Mouse (Mus musculus) layer of hippocampus, adult 8-10 months (tissue): ENCODE results near the gene Junb. TPM values are rescaled to one million over a fixed set of nuclear protein-coding genes. Genes with fewer than 3 reads are reported as not detected.

Experiments used
- DNase-seq, 2 experiments: peaks; one replicate each; pipeline ENCODE4 v3.0.0; 2022; ENCODE audit warnings: low spot score in 2 of 2
- total RNA-seq, 4 experiments: library from RNA; stranded (reverse); gene quantifications; 2 replicates each; pipeline ENCODE4 v1.2.4; 2022

Junb gene
- total RNA-seq, 4 experiments from 2014 or later = 61.1 to 79.5 (median 75.6) TPM

- no peak for DNase-seq
Observed at GRCm38 (mm10) chr8:84989311-84989731, 10.8 kb upstream of the Junb start.

GRCm38 (mm10) chr8:84987903-84988302 is 9.4 kb upstream of the Junb start:
- no peak for DNase-seq

DNA sequence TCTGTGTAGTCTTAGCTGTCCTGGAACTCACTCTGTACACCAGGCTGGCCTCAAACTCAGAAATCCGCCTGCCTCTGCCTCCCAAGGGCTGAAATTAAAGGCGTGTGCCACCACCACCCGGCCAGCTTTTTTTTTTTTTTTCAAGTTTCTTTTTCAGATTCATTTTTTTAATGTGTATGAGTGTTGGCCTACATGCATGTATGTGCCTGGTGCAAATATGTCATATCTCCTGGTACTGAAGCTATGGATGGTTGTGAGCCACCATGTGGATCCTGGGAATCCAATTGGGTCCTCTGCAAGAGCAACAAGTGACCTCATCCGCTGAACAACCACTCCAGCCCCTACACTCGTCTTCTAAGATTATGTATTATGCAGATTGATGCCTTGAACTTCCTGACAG is 8.9 kb upstream of the Junb start:
- no peak for DNase-seq

GRCm38 (mm10) chr8:84986379-84986945 is 7.9 kb upstream of the Junb start:
- DNase-seq = peak in 1 of 2 experiments; percentile 24

DNA sequence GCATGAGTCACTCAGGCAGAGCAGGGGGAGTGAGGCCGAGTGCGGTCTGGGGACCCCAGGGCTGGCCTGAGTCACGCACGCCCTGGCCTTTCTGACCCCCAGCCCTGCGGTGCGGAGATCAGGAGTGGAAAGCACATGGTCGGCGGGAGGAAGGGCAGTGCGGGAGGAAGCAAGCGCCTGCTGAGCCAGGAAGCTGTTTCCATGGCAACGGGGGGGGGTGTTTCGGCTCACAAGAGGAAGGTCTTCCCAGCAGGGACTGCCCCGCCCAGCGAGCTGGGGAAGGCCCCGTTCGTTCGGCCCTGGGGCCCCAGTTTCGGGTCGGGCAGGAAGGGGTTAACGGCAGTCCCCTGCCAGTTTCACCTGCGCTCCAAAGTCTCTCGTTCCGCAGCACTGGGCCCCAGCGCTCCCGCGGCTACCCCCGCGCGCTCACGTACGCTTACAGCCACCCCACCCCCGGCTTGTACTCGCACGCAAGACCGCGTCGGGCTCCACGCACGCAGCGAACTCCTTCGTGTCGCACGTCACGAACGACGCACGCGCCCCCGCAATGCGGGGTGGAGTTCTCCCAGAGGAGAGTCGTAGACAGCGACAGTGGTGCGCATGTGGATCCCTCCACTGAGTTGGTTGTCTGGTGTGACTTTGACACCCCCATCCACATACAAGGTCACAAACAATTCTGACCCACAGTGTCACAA is 7.3 kb upstream of the Junb start:
- peak; percentile 93 to 94 for DNase-seq

- no peak for DNase-seq
Observed at GRCm38 (mm10) chr8:84985049-84985683, 6.6 kb upstream of the Junb start.

DNA sequence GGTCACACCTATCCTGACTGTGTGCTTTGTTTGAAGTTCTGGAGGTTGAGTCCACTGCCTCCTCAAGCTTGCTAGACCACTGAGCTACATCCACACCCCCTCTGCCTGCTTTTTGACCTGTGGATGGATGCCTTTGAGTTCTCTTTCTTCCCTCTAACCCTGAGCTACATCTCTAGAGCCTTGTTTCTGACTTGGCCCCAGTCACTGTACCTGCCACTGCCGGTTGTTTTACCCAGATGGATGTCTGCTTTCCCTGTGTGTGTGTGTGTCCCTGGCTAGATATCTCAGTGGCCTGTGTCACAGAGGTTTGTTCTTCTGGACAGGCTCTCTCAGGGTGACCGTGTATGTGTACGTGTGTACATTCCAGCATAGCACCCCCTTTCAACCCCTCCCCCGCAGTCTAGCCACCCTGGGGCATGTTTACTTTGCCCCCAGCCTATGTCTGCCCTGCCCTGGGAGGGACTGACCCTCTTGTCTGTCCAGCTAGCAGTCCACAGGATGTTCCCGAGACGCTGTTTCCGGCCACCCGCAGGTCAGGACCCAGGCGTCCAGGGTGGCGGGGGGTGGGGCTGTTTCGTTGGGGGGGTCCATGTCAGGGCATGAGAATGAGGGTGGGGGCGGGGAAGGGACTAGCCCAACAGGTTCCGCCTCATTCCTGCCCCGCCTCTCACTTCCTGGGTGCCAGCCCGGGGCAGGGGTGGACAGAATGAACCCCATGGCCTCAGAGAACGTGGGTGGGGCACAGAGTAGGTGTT is 6.0 kb upstream of the Junb start:
- DNase-seq = no peak

DNA sequence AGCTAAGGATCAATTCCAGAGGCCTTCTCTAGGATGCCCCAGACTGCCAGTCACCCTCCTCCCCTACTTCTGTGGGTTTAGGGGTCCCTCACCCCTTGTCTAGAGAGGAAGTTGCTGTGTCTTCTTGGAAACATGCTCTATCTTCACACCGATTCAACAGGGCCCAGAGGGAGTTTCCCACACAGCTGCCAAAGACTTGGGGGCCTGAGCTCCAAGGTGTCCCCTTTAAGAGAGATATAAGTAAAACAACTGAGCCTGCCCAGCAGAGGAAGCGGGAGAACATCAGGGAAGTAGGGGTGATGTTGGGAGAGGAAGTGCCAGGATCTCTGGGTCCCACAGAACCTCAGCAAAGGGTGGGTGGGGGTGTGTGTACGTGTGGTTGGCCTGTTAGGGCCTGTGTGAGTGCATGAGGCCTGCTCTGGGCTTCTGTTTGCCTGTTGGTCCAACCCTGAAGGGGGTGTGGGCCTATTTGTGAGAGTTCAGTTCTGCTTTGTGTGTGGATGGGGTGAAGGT is 4.0 kb upstream of the Junb start:
- no peak for DNase-seq

- DNase-seq = peak in 1 of 2 experiments; percentile 1
Observed at GRCm38 (mm10) chr8:84981644-84982498, 3.4 kb upstream of the Junb start.

DNA sequence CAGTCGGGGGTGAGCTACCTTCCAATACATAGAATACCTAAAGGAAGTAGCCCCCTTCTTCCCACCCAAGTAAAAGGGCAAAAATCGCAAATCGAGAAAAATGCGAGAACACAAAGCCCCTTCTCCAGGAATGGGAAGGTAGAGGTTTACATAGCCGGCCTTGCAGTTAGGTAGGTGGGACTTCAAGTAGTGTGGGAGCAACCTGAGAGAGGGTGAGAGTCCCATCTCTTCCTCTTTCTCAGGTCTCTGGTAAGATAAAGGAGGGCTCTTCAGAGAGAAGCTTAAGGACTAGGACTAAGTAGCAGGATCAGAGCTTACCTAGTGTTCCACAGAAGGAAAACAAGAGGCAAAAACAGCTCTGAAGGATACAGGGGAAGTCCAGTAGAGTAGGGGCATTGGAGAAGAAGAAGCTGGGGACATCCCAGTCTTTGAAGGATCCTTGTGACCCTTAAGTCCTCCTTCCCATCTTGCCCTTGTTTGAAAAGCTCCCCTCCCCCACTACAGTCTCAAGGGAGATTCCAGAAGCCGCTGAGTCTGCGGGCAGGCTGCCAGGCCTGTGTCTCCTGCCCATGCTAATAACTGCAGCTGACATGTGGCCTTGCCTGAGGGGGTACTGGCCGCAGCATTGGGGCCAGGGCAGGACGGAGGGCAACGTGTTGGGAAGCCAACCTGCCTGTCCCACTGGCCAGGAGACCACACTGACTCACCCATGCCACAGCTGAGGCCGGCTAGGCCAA is 2.3 kb upstream of the Junb start:
- DNase-seq = peak in 1 of 2 experiments; percentile 57

- DNase-seq = peak; percentile 93
Observed at GRCm38 (mm10) chr8:84979599-84980421, 1.3 kb upstream of the Junb start.

- DNase-seq = peak; percentile 56 to 61
Observed at GRCm38 (mm10) chr8:84977435-84978247, 877 bp downstream of the Junb start.

DNA sequence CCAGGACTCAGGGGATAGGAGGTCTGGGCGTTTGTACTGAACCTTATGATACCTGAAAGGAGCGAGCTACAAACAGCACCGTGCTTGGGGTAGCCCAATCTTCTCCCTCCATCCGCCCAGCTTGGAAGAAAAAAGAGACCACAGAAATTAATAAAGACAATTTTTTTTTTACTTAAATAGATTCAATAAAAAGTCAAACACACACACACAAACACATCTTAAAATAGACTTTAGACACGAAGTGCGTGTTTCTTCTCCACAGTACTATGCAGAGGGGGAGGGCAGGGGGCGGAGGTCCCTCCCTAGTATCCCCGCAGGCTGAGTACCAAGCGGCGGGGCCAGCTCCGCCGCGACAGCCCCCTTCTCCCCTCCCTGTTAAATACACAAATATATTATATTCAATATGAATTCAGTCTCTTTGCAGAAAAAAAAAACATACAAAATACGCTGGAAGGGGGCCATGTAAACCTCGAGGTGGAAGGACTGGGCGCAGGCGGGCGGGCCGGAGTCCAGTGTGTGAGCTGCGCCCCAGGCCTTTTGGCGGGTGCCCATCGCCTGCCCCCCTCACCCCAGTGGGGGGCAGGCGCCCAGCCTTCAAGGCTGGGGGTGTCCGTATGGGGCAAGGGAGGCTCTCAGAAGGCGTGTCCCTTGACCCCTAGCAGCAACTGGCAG is 1.6 kb downstream of the Junb start:
- DNase-seq = no peak

- DNase-seq = peak; percentile 93 to 96
Observed at GRCm38 (mm10) chr8:84976031-84976762, 2.3 kb downstream of the Junb start.

DNA sequence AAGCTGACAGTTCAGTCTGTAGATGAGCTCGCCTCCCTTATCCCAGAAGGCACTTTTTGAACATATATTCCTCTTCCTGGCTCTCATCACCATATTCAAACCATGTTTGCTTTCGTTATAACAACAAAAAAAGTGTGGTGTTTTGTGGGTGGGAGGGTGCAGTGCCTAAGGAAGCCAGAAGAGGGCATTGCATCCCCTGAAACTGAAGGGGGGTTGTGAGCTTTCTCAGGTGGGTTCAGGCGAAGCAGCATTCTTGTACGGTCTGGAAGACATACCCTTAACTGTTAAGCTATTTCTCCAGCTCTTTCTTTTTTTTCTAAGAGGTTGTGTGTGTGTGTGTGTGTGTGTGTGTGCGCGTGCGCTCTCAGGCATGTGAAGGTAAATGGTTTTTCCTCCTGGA is 3.1 kb downstream of the Junb start:
- no peak for DNase-seq

DNA sequence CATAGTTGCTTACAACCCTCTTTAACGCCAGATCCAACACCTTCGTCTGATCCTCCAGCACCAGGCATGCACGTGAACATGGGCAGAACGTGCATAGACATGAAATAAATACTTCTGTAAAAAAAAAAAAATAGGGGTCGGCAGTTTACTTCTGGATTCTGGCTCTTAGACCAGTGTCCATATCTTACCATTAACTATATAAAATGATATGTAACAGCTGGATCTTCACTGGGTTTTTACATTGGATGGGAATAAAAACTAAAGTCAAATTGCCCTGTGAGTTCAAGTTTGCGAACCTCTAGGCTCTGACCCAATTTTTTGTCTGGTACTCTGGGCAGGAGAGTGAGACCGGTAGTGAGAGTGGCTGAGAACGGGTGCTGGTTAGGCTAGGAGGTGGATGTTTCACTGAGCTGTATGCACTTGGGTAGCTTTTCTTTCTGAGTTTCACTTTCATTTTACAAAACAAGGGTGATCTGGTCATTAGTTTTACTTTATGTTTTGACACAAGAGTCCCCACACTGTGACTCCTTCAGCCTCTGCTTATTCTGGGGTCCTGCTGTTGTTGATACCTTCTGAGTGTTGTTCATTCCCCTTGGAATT is 3.9 kb downstream of the Junb start:
- DNase-seq = no peak
